Mouse (Mus musculus) limb, embryonic 15.5 days (tissue): ENCODE data around the gene Gpr157. TPM values are rescaled to one million over a fixed set of nuclear protein-coding genes. Genes with fewer than 3 reads are reported as not detected.

ENCODE experiments used
- ATAC-seq: fragments of 200-750 bp; cut with Nextera tagmentation; 2 replicates; pipeline ENCODE4 v1.8.0; 2017; ENCODE audit warnings: low read depth, moderate TSS enrichment; ENCODE audit not compliant: insufficient number of reproducible peaks, low FRiP score, low TSS enrichment
- H3K27ac ChIP-seq: fragments of 300-500 bp; sonication (generic); 2 replicates; pipeline ENCODE4 v1.5.1; 2015; ENCODE audit warnings: moderate library complexity, mild to moderate bottlenecking, inconsistent platforms
- H3K27me3 ChIP-seq: fragments of 300-500 bp; sonication (generic); 2 replicates; pipeline ENCODE4 v1.6.1; 2015; ENCODE audit warnings: inconsistent platforms
- H3K36me3 ChIP-seq: fragments of 300-500 bp; sonication (generic); 2 replicates; pipeline ENCODE4 v1.6.1; 2015; ENCODE audit warnings: inconsistent platforms
- H3K4me1 ChIP-seq: fragments of 300-500 bp; sonication (generic); 2 replicates; pipeline ENCODE4 v1.6.1; 2015; ENCODE audit warnings: inconsistent platforms
- H3K4me2 ChIP-seq: fragments of 300-500 bp; sonication (generic); 2 replicates; pipeline ENCODE4 v1.6.1; 2015; ENCODE audit warnings: mild to moderate bottlenecking, inconsistent platforms
- H3K4me3 ChIP-seq: fragments of 300-500 bp; sonication (generic); 2 replicates; pipeline ENCODE4 v1.5.1; 2015; ENCODE audit warnings: mild to moderate bottlenecking, inconsistent platforms
- H3K9ac ChIP-seq: fragments of 300-500 bp; sonication (generic); 2 replicates; pipeline ENCODE4 v1.6.1; 2015; ENCODE audit warnings: inconsistent platforms
- H3K9me3 ChIP-seq: fragments of 300-500 bp; sonication (generic); 2 replicates; pipeline ENCODE4 v1.6.1; 2016; ENCODE audit warnings: inconsistent platforms
- WGBS: fragments of 180-500 bp; shearing (Covaris S2); methylation state at CpG from one replicate; pipeline ENCODE4 v1.1.7; 2015; 5-methylcytosine and 5-hydroxymethylcytosine counted together
- polyA plus RNA-seq: library from polyadenylated mRNA; unstranded; fragments of >200 nt; fragmentation: Nextera tagmentation; extraction: Ambion mirVana; gene quantifications from 2 replicates; pipeline ENCODE4 v1.2.1, GENCODE M21; 2015

Gene Gpr157
- polyA plus RNA-seq, 1 experiment from 2014 or later: 1.4 TPM

DNA sequence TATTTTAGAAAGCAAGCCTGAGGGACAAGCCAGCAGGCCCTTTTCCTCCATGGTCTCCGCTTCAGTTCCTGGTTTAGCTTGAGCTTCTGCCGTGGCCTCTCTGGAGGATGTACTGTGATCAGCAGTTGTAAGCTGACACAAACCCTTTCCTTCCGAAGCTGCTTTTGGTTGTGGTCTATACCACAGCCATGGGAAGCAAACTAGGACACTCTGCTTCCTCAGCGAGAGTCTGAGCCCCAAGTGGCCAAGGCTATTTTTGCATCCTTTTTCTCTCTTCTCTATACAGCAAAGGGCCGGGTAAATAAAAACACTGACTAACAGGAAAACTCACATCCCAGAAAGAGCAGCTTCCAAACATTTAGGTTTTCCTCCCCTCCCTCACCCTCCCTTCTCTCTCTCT is 30.1 kb downstream of the Gpr157 start:
- Histone ChIP-seq H3K27ac (no peak overlapping the region), H3K27me3 (no peaks in the 10 kb centered on the region), H3K9me3 (no peaks in the 10 kb centered on the region), H3K4me2 (no peak overlapping the region), H3K9ac (no peak overlapping the region), H3K36me3 (no peaks in the 10 kb centered on the region), H3K4me3 (no peak overlapping the region), H3K4me1 (peaks cover 22% of the 10 kb centered on the region)
- ATAC-seq: no peak
- 55% methylated on average over 5 of the region's 5 CpGs for WGBS

- peaks cover 22% of the 10 kb centered on the region for H3K4me1 ChIP-seq
- H3K4me3 ChIP-seq: no peak overlapping the region
- H3K27me3 ChIP-seq: no peaks in the 10 kb centered on the region
- 61% methylated on average over 6 of the region's 6 CpGs for WGBS
- H3K9ac ChIP-seq: no peak overlapping the region
- no peaks in the 10 kb centered on the region for H3K36me3 ChIP-seq
- no peak overlapping the region for H3K27ac ChIP-seq
- H3K4me2 ChIP-seq: no peak overlapping the region
- H3K9me3 ChIP-seq: no peaks in the 10 kb centered on the region
- ATAC-seq: no peak
Observed at GRCm38 (mm10) chr4:150118163-150118562, 31.0 kb downstream of the Gpr157 start.

DNA sequence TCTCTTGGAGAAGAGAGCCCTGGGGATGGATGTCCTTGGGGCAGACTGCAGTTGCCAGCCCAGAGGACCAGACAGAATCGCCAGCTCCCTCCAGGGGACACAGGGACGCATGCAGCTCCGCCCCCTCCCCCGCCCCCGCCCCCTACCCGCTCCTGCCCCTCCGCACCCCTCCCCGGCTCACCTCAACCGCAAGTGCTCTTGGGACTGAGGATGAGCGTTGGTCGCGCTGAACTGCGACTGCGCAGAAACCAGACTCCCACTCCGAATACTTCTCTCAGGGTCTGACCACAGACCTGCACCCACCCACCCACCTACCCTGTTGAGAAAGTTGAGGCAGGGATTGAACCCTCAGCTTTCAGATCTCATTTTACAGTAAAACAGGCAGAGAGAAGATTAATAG is 31.9 kb downstream of the Gpr157 start, which contains the start of gene Slc2a5:
Gene Slc2a5, plus strand, starts transcription at position 229 of the 400 bp plus-strand sequence.
- 8% methylated on average over 15 of the region's 15 CpGs for WGBS

GRCm38 (mm10) chr4:150119640-150120039 is 32.5 kb downstream of the Gpr157 start:
- WGBS: 40% methylated on average over 14 of the region's 14 CpGs
- Histone ChIP-seq H3K4me2 (peak overlapping the region; percentile 31; the same call in 1 of the 2 replicates), H3K9me3 (no peaks in the 10 kb centered on the region), H3K4me3 (no peak overlapping the region), H3K4me1 (peaks cover 22% of the 10 kb centered on the region), H3K36me3 (no peaks in the 10 kb centered on the region), H3K9ac (no peak overlapping the region), H3K27ac (no peak overlapping the region), H3K27me3 (no peaks in the 10 kb centered on the region)
- ATAC-seq: no peak

More for the DNA sequence above, 31.9 kb downstream of the Gpr157 start, which contains the start of gene Slc2a5:
- Histone ChIP-seq H3K4me3 (no peak within 1 kb of the TSS), H3K36me3 (no peaks in the 10 kb centered on the region), H3K9ac (no peak within 1 kb of the TSS), H3K9me3 (no peaks in the 10 kb centered on the region), H3K27ac (no peak within 1 kb of the TSS), H3K4me1 (peaks cover 22% of the 10 kb centered on the region), H3K27me3 (no peaks in the 10 kb centered on the region), H3K4me2 (peak within 1 kb of the TSS; percentile 31)
- ATAC-seq: no peak

GRCm38 (mm10) chr4:150120173-150120833 is 33.1 kb downstream of the Gpr157 start:
- Histone ChIP-seq H3K4me2 (peak overlapping the region; percentile 29), H3K36me3 (no peaks in the 10 kb centered on the region), H3K27me3 (no peaks in the 10 kb centered on the region), H3K9me3 (no peaks in the 10 kb centered on the region), H3K9ac (no peak overlapping the region), H3K4me3 (0 out of 2 replicates have a peak overlapping the region, but pooled peaks have one; percentile 2), H3K27ac (0 out of 2 replicates have a peak overlapping the region, but pooled peaks have one; percentile 27), H3K4me1 (peaks cover 22% of the 10 kb centered on the region)
- 21% methylated on average over 15 of the region's 15 CpGs for WGBS
- ATAC-seq: no peak

DNA sequence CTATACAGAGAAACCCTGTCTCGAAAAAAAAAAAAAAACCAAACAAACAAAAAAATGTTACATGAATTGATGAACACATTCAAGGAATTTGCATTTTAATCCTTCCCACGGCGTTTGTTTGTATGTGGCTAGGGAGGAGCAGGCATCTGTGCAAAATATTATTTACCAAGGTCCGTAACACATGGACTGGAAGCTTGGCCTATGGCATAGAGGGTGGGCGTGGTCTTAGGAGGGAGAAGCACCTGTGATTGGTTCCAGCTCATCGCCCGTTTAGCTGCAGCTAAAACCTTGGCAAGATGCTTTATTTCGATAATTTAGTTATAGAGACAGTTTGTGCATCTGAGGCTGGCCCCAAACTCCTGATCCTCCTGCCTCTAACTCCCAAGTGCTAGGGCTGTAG is 34.3 kb downstream of the Gpr157 start:
- Histone ChIP-seq H3K27me3 (no peaks in the 10 kb centered on the region), H3K4me1 (peaks cover 22% of the 10 kb centered on the region), H3K27ac (no peak overlapping the region), H3K4me2 (no peak overlapping the region), H3K36me3 (no peaks in the 10 kb centered on the region), H3K4me3 (no peak overlapping the region), H3K9ac (no peak overlapping the region), H3K9me3 (no peaks in the 10 kb centered on the region)
- ATAC-seq: no peak
- 70% methylated on average over 8 of the region's 8 CpGs for WGBS

GRCm38 (mm10) chr4:150122476-150122875 is 35.3 kb downstream of the Gpr157 start:
- H3K27me3 ChIP-seq: no peaks in the 10 kb centered on the region
- no peak overlapping the region for H3K4me2 ChIP-seq
- no peaks in the 10 kb centered on the region for H3K9me3 ChIP-seq
- peaks cover 22% of the 10 kb centered on the region for H3K4me1 ChIP-seq
- no peak overlapping the region for H3K9ac ChIP-seq
- peak; percentile 16; the same call in 1 of the 2 replicates for ATAC-seq
- 49% methylated on average over 3 of the region's 3 CpGs for WGBS
- H3K4me3 ChIP-seq: no peak overlapping the region
- no peaks in the 10 kb centered on the region for H3K36me3 ChIP-seq
- H3K27ac ChIP-seq: no peak overlapping the region

DNA sequence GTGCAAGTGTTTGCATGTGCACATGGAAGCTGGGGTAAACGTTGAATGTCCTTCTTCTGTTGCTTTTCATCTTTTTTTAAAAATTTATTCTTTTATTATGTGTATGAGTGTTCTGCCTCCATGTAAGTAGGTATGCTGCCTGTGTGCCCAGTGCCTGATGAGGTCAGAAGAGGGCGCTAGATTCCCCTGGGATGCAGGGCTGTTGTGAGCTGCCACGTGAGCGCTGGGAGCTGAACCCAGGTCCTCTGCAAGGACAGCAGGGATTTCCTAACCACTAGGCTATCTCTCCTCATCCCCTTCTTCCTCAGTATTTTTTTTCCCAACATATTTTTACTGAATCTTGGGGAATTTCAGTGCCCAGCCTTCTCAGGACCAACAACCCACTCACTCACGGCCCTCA is 39.2 kb downstream of the Gpr157 start:
- Histone ChIP-seq H3K27ac (no peak overlapping the region), H3K9ac (no peak overlapping the region), H3K36me3 (no peaks in the 10 kb centered on the region), H3K4me1 (no peaks in the 10 kb centered on the region), H3K4me2 (no peak overlapping the region), H3K4me3 (no peak overlapping the region), H3K27me3 (no peaks in the 10 kb centered on the region), H3K9me3 (no peaks in the 10 kb centered on the region)
- WGBS: 89% methylated on average over 5 of the region's 5 CpGs
- ATAC-seq: no peak

GRCm38 (mm10) chr4:150127894-150128293 is 40.7 kb downstream of the Gpr157 start:
- no peak for ATAC-seq
- H3K4me1 ChIP-seq: peaks cover 3% of the 10 kb centered on the region; the same call in 1 of the 2 replicates
- no peak overlapping the region for H3K4me2 ChIP-seq
- H3K9me3 ChIP-seq: no peaks in the 10 kb centered on the region
- 89% methylated on average over 7 of the region's 7 CpGs for WGBS
- H3K4me3 ChIP-seq: no peak overlapping the region
- H3K27ac ChIP-seq: no peak overlapping the region
- H3K9ac ChIP-seq: no peak overlapping the region
- no peaks in the 10 kb centered on the region for H3K36me3 ChIP-seq
- H3K27me3 ChIP-seq: no peaks in the 10 kb centered on the region; the same call in 1 of the 2 replicates

GRCm38 (mm10) chr4:150128571-150128970 is 41.4 kb downstream of the Gpr157 start:
- H3K27me3 ChIP-seq: no peaks in the 10 kb centered on the region; the same call in 1 of the 2 replicates
- H3K36me3 ChIP-seq: no peaks in the 10 kb centered on the region
- no peak overlapping the region for H3K9ac ChIP-seq
- H3K27ac ChIP-seq: no peak overlapping the region
- H3K4me2 ChIP-seq: no peak overlapping the region
- no peak for ATAC-seq
- WGBS: 49% methylated on average over 8 of the region's 8 CpGs
- H3K4me3 ChIP-seq: no peak overlapping the region
- peaks cover 4% of the 10 kb centered on the region; the same call in 1 of the 2 replicates for H3K4me1 ChIP-seq
- H3K9me3 ChIP-seq: no peaks in the 10 kb centered on the region

DNA sequence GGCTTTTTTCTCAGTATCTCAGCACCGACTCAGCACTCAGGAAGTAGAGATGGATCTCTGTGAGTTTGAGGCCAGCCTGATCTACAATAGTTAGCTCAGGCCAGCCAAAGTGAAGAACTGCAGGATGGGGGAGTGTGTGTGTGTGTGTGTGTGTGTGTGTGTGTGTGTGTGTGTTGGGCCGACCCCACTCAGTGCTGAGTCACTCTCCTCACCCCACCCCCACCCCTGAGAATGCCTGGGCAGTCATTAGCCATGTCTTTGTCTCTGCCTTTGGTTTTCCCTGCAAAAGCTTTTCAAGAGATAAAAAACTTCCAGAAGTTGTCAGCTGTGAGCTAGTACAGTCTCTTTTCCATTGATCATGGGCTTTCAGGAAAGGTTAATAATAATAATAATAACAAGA is 43.5 kb downstream of the Gpr157 start:
- H3K4me2 ChIP-seq: no peak overlapping the region
- H3K9ac ChIP-seq: no peak overlapping the region
- no peak overlapping the region for H3K27ac ChIP-seq
- H3K4me1 ChIP-seq: peaks cover 4% of the 10 kb centered on the region; the same call in 1 of the 2 replicates
- WGBS: 17% methylated on average over 2 of the region's 2 CpGs
- H3K4me3 ChIP-seq: no peak overlapping the region
- no peak for ATAC-seq
- H3K9me3 ChIP-seq: no peaks in the 10 kb centered on the region
- H3K36me3 ChIP-seq: no peaks in the 10 kb centered on the region
- H3K27me3 ChIP-seq: no peaks in the 10 kb centered on the region; the same call in 1 of the 2 replicates

DNA sequence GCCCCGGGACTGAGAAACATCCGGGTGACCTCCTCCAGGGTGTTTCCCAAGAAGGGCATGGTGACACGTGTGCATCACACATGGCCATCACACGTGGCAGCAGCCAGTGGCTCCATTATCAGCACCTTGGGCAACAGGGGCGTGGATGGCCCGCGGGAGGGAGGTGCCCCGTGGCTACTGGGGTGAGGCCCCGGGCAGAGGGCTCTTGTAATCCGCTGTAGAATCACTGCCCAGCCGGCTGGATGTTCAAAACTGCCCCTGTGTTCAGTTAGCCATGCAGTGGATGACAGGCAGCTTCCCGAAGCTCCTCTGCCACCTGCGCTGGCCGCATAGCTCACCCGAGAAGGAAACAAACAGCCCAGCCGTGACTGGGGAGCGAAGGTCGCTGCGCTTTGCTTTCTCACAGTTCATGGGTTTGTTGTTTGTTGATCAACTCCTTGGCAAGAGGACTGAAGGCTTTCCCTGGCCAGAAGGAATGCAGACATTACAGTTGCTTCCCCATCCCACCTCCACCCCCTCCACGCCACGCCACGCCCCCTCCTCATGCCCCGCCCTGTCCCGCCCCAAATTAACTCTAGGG is 45.6 kb downstream of the Gpr157 start:
- Histone ChIP-seq H3K9ac (no peak overlapping the region), H3K4me3 (peak overlapping the region; percentile 25), H3K27me3 (no peaks in the 10 kb centered on the region; the same call in 1 of the 2 replicates), H3K36me3 (no peaks in the 10 kb centered on the region), H3K27ac (no peak overlapping the region), H3K4me2 (peak overlapping the region; percentile 44), H3K4me1 (peaks cover 7% of the 10 kb centered on the region), H3K9me3 (no peaks in the 10 kb centered on the region)
- ATAC-seq: no peak
- WGBS: 25% methylated on average over 24 of the region's 24 CpGs
